Mouse (Mus musculus): ENCODE results near the gene Slc15a1. TPM values are rescaled to one million over a fixed set of nuclear protein-coding genes. Genes with fewer than 3 reads are reported as not detected.

The Slc15a1 gene
- total and polyA plus RNA-seq, 2 experiments, result not detected

DNA sequence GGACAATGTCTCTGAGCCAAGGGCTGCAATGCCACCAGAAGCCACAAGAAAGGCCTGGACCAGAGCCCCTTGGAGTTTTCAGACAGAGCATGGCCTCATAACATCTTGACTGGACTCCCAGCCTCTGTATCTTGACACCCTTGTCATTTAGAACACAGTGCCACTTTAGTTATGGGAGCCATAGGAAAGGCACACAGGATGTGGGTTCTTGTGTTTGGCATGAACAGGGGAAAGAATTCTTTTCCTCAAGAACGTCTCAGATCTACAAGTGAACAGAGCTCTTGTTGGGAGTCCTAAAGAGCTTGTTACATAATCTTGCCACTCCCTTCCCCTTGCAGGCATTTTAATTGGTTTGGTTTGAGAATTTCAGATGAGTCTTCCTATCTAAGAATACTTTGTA lies 5.3 kb downstream of the Slc15a1 start:
- Histone ChIP-seq H3K79me2 (ENCODE audit: control insufficient read depth, insufficient read depth, low read length) (no peaks in the 10 kb centered on the region), H3K27ac (replicated peaks; ENCODE audit: insufficient read depth, low read depth, low read length) (no peak overlapping the region), H3K4me3 (ENCODE audit: insufficient read depth, low read depth, low read length) (no peak overlapping the region), H3K9ac (ENCODE audit: low read depth, low read length) (no peak overlapping the region), H3K27me3 (ENCODE audit: control insufficient read depth, insufficient read depth, low read length) (peaks cover 4% of the 10 kb centered on the region; the same call in 1 of the 2 replicates), H3K4me1 (ENCODE audit: control insufficient read depth, insufficient read depth, low read length) (peaks cover under 1% of the 10 kb centered on the region; the same call in 1 of the 2 replicates), H3K36me3 (ENCODE audit: control insufficient read depth, insufficient read depth, low read length) (no peaks in the 10 kb centered on the region)
- 80% methylated on average over 1 of the region's 1 CpGs for WGBS
- no peak for DNase-seq (ENCODE audit: extremely low read depth, low read depth, low spot score)
- no peak for TF ChIP-seq CTCF (IDR thresholded peaks at IDR 0.05; ENCODE audit: low read depth, low read length)
- no peak for TF ChIP-seq POLR2A (IDR thresholded peaks at IDR 0.05; ENCODE audit: extremely low read depth, insufficient read depth, low read length)

- no peak for DNase-seq (ENCODE audit: extremely low read depth, low read depth, low spot score)
- Histone ChIP-seq H3K4me3 (ENCODE audit: insufficient read depth, low read depth, low read length) (no peak overlapping the region), H3K27me3 (ENCODE audit: control insufficient read depth, insufficient read depth, low read length) (no peaks in the 10 kb centered on the region), H3K27ac (replicated peaks; ENCODE audit: insufficient read depth, low read depth, low read length) (no peak overlapping the region), H3K36me3 (ENCODE audit: control insufficient read depth, insufficient read depth, low read length) (no peaks in the 10 kb centered on the region), H3K9ac (ENCODE audit: low read depth, low read length) (no peak overlapping the region), H3K4me1 (ENCODE audit: control insufficient read depth, insufficient read depth, low read length) (no peaks in the 10 kb centered on the region), H3K79me2 (ENCODE audit: control insufficient read depth, insufficient read depth, low read length) (no peaks in the 10 kb centered on the region)
- TF ChIP-seq CTCF (IDR thresholded peaks at IDR 0.05; ENCODE audit: low read depth, low read length), result no peak
- no peak for TF ChIP-seq POLR2A (IDR thresholded peaks at IDR 0.05; ENCODE audit: extremely low read depth, insufficient read depth, low read length)
- 76% methylated on average over 1 of the region's 1 CpGs for WGBS
Observed at GRCm38 (mm10) chr14:121497800-121498199, 7.3 kb downstream of the Slc15a1 start.

DNA sequence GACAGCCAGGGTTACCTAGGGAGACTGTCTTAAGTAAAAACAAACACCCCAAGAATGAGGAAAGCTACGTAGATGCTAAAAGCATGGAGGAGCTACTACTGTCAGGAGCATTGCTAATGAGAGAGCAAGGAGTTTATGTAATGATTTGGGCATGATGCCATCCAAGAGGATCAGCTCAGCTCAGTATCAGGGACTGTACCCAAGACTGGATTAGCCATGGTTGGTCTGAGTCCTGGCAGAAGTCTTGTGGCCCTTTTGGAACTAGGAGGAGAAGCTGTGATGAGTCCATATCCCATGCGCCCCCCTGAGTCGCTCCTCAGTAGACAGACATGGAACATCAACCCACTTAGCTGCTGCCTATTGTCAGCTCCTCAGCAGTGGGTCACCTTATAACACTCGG lies 9.3 kb downstream of the Slc15a1 start:
- Histone ChIP-seq H3K4me3 (ENCODE audit: insufficient read depth, low read depth, low read length) (no peak overlapping the region), H3K27ac (replicated peaks; ENCODE audit: insufficient read depth, low read depth, low read length) (no peak overlapping the region), H3K9ac (ENCODE audit: low read depth, low read length) (no peak overlapping the region), H3K36me3 (ENCODE audit: control insufficient read depth, insufficient read depth, low read length) (no peaks in the 10 kb centered on the region), H3K4me1 (ENCODE audit: control insufficient read depth, insufficient read depth, low read length) (no peaks in the 10 kb centered on the region), H3K79me2 (ENCODE audit: control insufficient read depth, insufficient read depth, low read length) (no peaks in the 10 kb centered on the region), H3K27me3 (ENCODE audit: control insufficient read depth, insufficient read depth, low read length) (no peaks in the 10 kb centered on the region)
- DNase-seq (ENCODE audit: extremely low read depth, low read depth, low spot score), result no peak
- TF ChIP-seq CTCF (IDR thresholded peaks at IDR 0.05; ENCODE audit: low read depth, low read length) (no peak), POLR2A (IDR thresholded peaks at IDR 0.05; ENCODE audit: extremely low read depth, insufficient read depth, low read length) (no peak)
- 89% methylated on average over 4 of the region's 4 CpGs for WGBS

DNA sequence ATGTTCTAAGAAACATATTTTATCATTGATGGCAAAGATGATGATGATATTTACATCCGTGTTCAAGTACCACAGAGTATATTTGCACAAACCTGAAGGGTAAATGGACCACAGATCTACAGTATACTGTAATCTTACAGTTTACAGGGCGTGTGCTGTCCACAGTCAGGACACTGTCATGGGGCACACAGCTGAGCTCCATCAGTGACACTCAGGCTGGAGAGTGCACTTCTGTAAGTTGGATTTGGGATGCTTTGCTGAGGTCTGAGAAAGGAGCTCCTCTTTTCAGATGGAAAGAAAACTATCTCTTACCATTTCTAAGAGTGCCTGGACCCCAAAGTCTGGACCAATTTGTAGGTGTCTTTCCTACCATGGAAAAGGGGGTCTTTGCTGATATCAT lies 9.9 kb downstream of the Slc15a1 start:
- no peak overlapping the region for H3K27ac ChIP-seq (replicated peaks; ENCODE audit: insufficient read depth, low read depth, low read length)
- 83% methylated on average over 2 of the region's 2 CpGs for WGBS
- no peaks in the 10 kb centered on the region for H3K27me3 ChIP-seq (ENCODE audit: control insufficient read depth, insufficient read depth, low read length)
- no peak overlapping the region for H3K9ac ChIP-seq (ENCODE audit: low read depth, low read length)
- H3K4me3 ChIP-seq (ENCODE audit: insufficient read depth, low read depth, low read length), result no peak overlapping the region
- no peaks in the 10 kb centered on the region for H3K79me2 ChIP-seq (ENCODE audit: control insufficient read depth, insufficient read depth, low read length)
- no peak for TF ChIP-seq POLR2A (IDR thresholded peaks at IDR 0.05; ENCODE audit: extremely low read depth, insufficient read depth, low read length)
- no peak for DNase-seq (ENCODE audit: extremely low read depth, low read depth, low spot score)
- no peaks in the 10 kb centered on the region for H3K36me3 ChIP-seq (ENCODE audit: control insufficient read depth, insufficient read depth, low read length)
- H3K4me1 ChIP-seq (ENCODE audit: control insufficient read depth, insufficient read depth, low read length), result no peaks in the 10 kb centered on the region

GRCm38 (mm10) chr14:121494238-121494637 lies 10.8 kb downstream of the Slc15a1 start:
- DNase-seq (ENCODE audit: extremely low read depth, low read depth, low spot score), result no peak
- H3K4me1 ChIP-seq (ENCODE audit: control insufficient read depth, insufficient read depth, low read length), result no peaks in the 10 kb centered on the region
- no peaks in the 10 kb centered on the region for H3K79me2 ChIP-seq (ENCODE audit: control insufficient read depth, insufficient read depth, low read length)
- H3K27me3 ChIP-seq (ENCODE audit: control insufficient read depth, insufficient read depth, low read length), result no peaks in the 10 kb centered on the region
- no peaks in the 10 kb centered on the region for H3K36me3 ChIP-seq (ENCODE audit: control insufficient read depth, insufficient read depth, low read length)
- H3K9ac ChIP-seq (ENCODE audit: low read depth, low read length), result no peak overlapping the region
- TF ChIP-seq CTCF (IDR thresholded peaks at IDR 0.05; ENCODE audit: low read depth, low read length), result no peak
- WGBS, result 62% methylated on average over 2 of the region's 2 CpGs
- no peak overlapping the region for H3K27ac ChIP-seq (replicated peaks; ENCODE audit: insufficient read depth, low read depth, low read length)
- H3K4me3 ChIP-seq (ENCODE audit: insufficient read depth, low read depth, low read length), result no peak overlapping the region

GRCm38 (mm10) chr14:121493712-121494111 lies 11.3 kb downstream of the Slc15a1 start:
- TF ChIP-seq CTCF (IDR thresholded peaks at IDR 0.05; ENCODE audit: low read depth, low read length), result no peak
- TF ChIP-seq POLR2A (IDR thresholded peaks at IDR 0.05; ENCODE audit: extremely low read depth, insufficient read depth, low read length), result no peak
- H3K27ac ChIP-seq (replicated peaks; ENCODE audit: insufficient read depth, low read depth, low read length), result no peak overlapping the region
- WGBS, result 48% methylated on average over 3 of the region's 3 CpGs
- no peak overlapping the region for H3K4me3 ChIP-seq (ENCODE audit: insufficient read depth, low read depth, low read length)
- no peaks in the 10 kb centered on the region for H3K4me1 ChIP-seq (ENCODE audit: control insufficient read depth, insufficient read depth, low read length)
- H3K9ac ChIP-seq (ENCODE audit: low read depth, low read length), result no peak overlapping the region
- H3K27me3 ChIP-seq (ENCODE audit: control insufficient read depth, insufficient read depth, low read length), result no peaks in the 10 kb centered on the region
- no peak for DNase-seq (ENCODE audit: extremely low read depth, low read depth, low spot score)
- H3K79me2 ChIP-seq (ENCODE audit: control insufficient read depth, insufficient read depth, low read length), result no peaks in the 10 kb centered on the region
- H3K36me3 ChIP-seq (ENCODE audit: control insufficient read depth, insufficient read depth, low read length), result no peaks in the 10 kb centered on the region

Data from liver, adult 2 months (tissue).